Mouse (Mus musculus) hindbrain, embryonic 13.5 days (tissue): ENCODE results near the gene Rassf4. TPM values are rescaled to one million over a fixed set of nuclear protein-coding genes. Genes with fewer than 3 reads are reported as not detected.

Experiments
- ATAC-seq: fragments of 200-750 bp; cut with Nextera tagmentation; 2 replicates; pipeline ENCODE4 v1.8.0; 2017; ENCODE audit warnings: moderate TSS enrichment; ENCODE audit not compliant: low FRiP score
- H3K27ac ChIP-seq: fragments of 300-500 bp; sonication (generic); 2 replicates; pipeline ENCODE4 v1.5.1; 2015; ENCODE audit warnings: inconsistent platforms, mild to moderate bottlenecking, moderate library complexity
- H3K27me3 ChIP-seq: fragments of 300-500 bp; sonication (generic); 2 replicates; pipeline ENCODE4 v1.6.1; 2015; ENCODE audit warnings: mild to moderate bottlenecking, inconsistent platforms
- H3K36me3 ChIP-seq: fragments of 300-500 bp; sonication (generic); 2 replicates; pipeline ENCODE4 v1.6.1; 2015; ENCODE audit warnings: mild to moderate bottlenecking, inconsistent platforms
- H3K4me1 ChIP-seq: fragments of 300-500 bp; sonication (generic); replicated peaks from 2 replicates; pipeline ENCODE4 v1.6.1; 2015; ENCODE audit warnings: inconsistent platforms
- H3K4me2 ChIP-seq: fragments of 300-500 bp; sonication (generic); 2 replicates; pipeline ENCODE4 v1.6.1; 2015; ENCODE audit warnings: inconsistent platforms, mild to moderate bottlenecking, moderate library complexity
- H3K4me3 ChIP-seq: fragments of 300-500 bp; sonication (generic); 2 replicates; pipeline ENCODE4 v1.5.1; 2015; ENCODE audit warnings: mild to moderate bottlenecking, inconsistent platforms
- H3K9ac ChIP-seq: fragments of 300-500 bp; sonication (generic); 2 replicates; pipeline ENCODE4 v1.6.1; 2015; ENCODE audit warnings: mild to moderate bottlenecking, inconsistent platforms
- H3K9me3 ChIP-seq: fragments of 300-500 bp; sonication (generic); 2 replicates; pipeline ENCODE4 v1.6.1; 2016; ENCODE audit warnings: inconsistent platforms
- WGBS: fragments of 180-500 bp; shearing (Covaris S2); methylation state at CpG from one replicate; pipeline ENCODE4 v1.1.7; 2015; 5-methylcytosine and 5-hydroxymethylcytosine counted together
- polyA plus RNA-seq: library from polyadenylated mRNA; unstranded; fragments of >200 nt; fragmentation: Nextera tagmentation; extraction: Ambion mirVana; gene quantifications from 2 replicates; pipeline ENCODE4 v1.2.1, GENCODE M21; 2015

Gene Rassf4
- polyA plus RNA-seq, 1 experiment from 2014 or later: 33.3 TPM

DNA sequence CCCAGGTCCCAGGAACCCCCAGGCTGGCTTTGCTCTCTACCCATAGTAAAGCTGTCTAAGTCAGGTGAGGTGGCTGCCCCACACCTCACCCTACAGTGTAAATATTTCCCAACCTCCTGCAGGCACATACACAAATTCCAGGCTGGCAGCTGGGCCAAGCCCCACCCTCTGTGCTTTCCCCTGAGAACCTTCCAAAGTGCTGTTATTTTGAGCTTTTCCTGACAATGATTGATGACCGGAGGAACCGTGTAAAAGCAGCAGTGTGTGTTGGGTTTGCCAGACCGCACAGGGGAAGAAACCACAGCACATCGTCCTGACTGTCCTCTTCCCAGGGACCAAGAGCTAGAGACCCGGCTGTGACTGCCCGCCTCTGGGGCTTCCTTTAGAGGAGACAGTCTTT, 23.3 kb downstream of the Rassf4 start, which contains the start of gene Depp1:
Gene Depp1 (plus strand): TSS at position 204 of the 400 bp plus-strand sequence.
- Histone ChIP-seq H3K9me3 (no peaks in the 10 kb centered on the region), H3K36me3 (0 out of 2 replicates have a peak, but pooled peaks cover 14% of the 10 kb centered on the region), H3K9ac (0 out of 2 replicates have a peak within 1 kb of the TSS, but pooled peaks have one; percentile 39), H3K27ac (no peak within 1 kb of the TSS), H3K4me2 (no peak within 1 kb of the TSS), H3K27me3 (no peaks in the 10 kb centered on the region), H3K4me3 (no peak within 1 kb of the TSS), H3K4me1 (peaks cover 14% of the 10 kb centered on the region)
- WGBS: 44% methylated on average over 6 of the region's 6 CpGs
- ATAC-seq: no peak

DNA sequence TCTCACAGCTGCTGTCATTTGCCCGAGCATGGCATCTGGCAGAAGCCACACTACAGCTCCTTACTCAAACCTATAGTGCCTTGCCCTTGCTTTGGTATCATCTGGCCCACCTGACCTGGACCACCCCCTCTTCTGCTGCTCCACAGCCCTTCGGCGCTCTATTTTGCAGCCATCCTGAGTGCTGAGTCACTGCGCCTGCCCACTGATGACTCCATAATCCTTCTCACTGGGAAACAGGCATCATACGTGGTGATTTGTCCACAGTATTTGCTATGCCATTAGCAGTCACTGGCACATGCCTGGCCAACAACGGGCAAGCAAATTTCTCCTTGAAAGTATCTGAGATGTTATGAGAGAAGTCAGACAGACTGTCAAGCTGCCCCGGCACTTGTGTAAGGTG, 23.9 kb downstream of the Rassf4 start:
- 90% methylated on average over 7 of the region's 7 CpGs for WGBS
- no peak overlapping the region for H3K9ac ChIP-seq
- peaks cover 20% of the 10 kb centered on the region; the same call in 1 of the 2 replicates for H3K36me3 ChIP-seq
- ATAC-seq: no peak
- peaks cover 14% of the 10 kb centered on the region for H3K4me1 ChIP-seq
- H3K27me3 ChIP-seq: no peaks in the 10 kb centered on the region
- no peaks in the 10 kb centered on the region for H3K9me3 ChIP-seq
- H3K4me2 ChIP-seq: no peak overlapping the region
- no peak overlapping the region for H3K27ac ChIP-seq
- no peak overlapping the region for H3K4me3 ChIP-seq

DNA sequence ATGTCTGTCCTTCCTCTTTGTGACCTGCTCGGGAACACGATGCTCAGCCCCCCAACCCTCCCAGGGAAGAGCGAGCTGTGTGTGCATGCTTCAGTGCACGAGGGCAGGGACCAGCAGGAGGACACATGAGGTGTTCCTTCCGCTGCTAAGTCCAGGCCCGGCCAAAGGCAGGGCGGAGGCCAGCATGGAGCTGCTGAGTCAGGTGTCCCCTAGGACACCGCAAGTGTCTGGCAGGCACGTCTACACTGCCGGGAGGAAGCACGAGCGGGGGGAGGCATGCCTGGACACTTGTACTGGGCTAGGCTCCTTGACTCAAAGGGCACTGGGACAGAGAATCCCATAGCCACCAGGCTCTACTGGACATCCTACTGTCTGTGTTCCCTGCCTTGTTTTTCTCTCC, 26.0 kb downstream of the Rassf4 start:
- Histone ChIP-seq H3K27ac (no peak overlapping the region), H3K4me1 (peaks cover 14% of the 10 kb centered on the region), H3K4me3 (no peak overlapping the region), H3K9me3 (no peaks in the 10 kb centered on the region), H3K4me2 (no peak overlapping the region), H3K36me3 (peaks cover 26% of the 10 kb centered on the region), H3K9ac (no peak overlapping the region), H3K27me3 (no peaks in the 10 kb centered on the region)
- WGBS: 80% methylated on average over 12 of the region's 12 CpGs
- ATAC-seq: no peak

DNA sequence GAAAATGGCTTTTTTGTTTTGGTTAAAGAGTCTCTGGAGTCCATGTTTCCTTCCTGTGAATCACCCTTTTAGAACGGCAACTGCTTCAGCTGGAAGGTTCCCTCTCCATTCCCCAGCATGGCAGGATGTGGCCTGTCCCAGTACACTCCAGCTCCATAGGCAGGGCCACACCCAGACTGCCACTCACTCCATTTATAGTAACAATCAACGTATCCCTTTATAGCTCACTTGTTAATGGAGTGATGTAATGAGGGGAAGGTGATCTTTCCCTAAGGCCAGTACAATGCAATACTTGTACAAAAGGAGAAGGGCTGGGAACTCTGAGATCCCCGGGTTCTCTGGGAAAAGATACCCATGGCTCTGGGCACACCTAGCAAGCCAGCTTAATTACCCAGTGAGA, 29.4 kb downstream of the Rassf4 start:
- Histone ChIP-seq H3K4me2 (no peak overlapping the region), H3K27ac (no peak overlapping the region), H3K9ac (no peak overlapping the region), H3K27me3 (no peaks in the 10 kb centered on the region), H3K4me3 (no peak overlapping the region), H3K36me3 (peaks cover 28% of the 10 kb centered on the region), H3K4me1 (no peaks in the 10 kb centered on the region), H3K9me3 (no peaks in the 10 kb centered on the region)
- no peak for ATAC-seq
- WGBS: 72% methylated on average over 3 of the region's 3 CpGs

DNA sequence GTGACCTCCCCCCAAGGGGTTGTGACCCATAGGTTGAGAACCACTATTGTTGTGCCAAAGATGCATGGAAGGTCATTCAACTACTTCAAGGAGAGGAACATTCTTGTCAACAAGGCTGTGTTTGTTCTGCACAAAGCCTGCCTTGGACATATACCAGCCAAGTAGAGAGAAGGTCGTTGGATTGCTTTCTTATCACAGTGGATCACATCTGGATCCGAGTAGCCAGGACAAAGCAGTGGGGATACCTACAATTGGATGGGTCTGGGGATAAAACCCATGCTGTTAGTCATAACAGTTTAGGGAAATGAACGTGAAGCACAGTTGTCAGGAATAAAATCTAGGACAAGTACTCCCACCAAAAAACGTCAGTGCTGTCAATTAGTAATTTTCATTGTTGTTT, 29.9 kb downstream of the Rassf4 start:
- ATAC-seq: no peak
- Histone ChIP-seq H3K27me3 (no peaks in the 10 kb centered on the region), H3K27ac (no peak overlapping the region), H3K4me2 (no peak overlapping the region), H3K9me3 (no peaks in the 10 kb centered on the region), H3K4me3 (no peak overlapping the region), H3K9ac (no peak overlapping the region), H3K36me3 (peaks cover 28% of the 10 kb centered on the region), H3K4me1 (no peaks in the 10 kb centered on the region)
- WGBS: 51% methylated on average over 4 of the region's 4 CpGs

DNA sequence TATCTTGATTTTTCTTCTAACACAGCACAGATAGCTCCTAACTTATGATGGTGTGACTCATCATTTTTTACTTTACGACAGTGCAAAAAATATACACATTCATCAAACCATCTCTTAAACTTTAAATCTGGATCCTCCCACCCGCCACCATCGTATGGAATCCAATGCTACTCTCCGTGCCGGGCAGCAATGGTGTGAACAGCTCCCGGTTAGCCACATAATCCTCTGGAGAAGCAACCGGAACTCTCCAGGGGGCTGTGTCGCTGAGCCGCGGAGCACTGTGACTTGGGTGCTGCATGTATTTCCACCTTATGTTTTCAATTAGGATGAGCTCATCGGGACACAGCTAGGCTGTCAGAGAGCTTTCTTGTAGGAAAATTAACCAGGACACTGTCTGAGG, 30.8 kb downstream of the Rassf4 start:
- no peak for ATAC-seq
- H3K27me3 ChIP-seq: no peaks in the 10 kb centered on the region
- no peak overlapping the region for H3K4me3 ChIP-seq
- no peak overlapping the region for H3K27ac ChIP-seq
- 89% methylated on average over 11 of the region's 11 CpGs for WGBS
- no peak overlapping the region for H3K9ac ChIP-seq
- H3K4me2 ChIP-seq: no peak overlapping the region
- H3K4me1 ChIP-seq: no peaks in the 10 kb centered on the region
- H3K36me3 ChIP-seq: peaks cover 36% of the 10 kb centered on the region
- no peaks in the 10 kb centered on the region for H3K9me3 ChIP-seq

DNA sequence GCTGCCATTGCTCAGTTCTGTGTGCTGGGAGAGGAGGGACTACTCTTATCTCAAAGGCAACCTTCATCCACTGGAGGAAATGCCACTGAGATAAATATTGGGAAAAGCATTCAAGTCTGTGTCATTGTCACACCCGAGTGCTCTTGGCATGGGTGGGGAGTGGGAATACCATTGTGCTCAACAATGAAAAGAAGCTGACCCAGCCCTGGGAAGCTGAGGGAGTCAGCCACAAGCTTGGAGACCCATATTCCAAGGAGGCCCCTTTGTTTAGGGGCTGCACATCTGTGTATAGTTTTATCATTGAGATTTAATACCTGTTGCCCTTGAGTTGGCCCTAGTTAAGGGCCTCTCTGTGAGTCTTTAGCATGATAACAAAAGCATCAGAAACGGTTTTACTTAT, 34.1 kb downstream of the Rassf4 start:
- Histone ChIP-seq H3K4me2 (no peak overlapping the region), H3K9ac (no peak overlapping the region), H3K27ac (no peak overlapping the region), H3K36me3 (peaks cover 26% of the 10 kb centered on the region), H3K4me3 (no peak overlapping the region), H3K27me3 (no peaks in the 10 kb centered on the region), H3K4me1 (no peaks in the 10 kb centered on the region), H3K9me3 (no peaks in the 10 kb centered on the region)
- 60% methylated on average over 2 of the region's 2 CpGs for WGBS
- ATAC-seq: no peak

DNA sequence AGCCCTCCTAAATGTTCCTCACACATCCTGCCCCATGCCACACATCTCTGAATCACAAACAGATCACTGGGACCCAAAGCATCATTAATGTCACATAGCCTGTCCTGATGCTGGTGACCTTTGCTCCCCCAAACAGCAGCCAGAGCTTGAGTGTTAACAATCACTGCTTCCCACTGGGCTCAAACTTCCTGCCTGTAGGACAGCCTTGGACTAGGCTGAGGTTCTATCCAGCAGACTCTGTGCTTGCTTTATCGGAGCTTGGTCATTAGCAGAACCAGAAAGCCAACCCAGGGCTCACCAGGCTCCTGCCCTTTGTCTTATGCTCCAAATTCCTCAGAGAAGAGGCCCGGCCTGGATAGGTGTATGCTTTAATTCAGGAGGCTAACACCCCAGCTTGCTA, 34.9 kb downstream of the Rassf4 start:
- Histone ChIP-seq H3K9me3 (no peaks in the 10 kb centered on the region), H3K4me1 (no peaks in the 10 kb centered on the region), H3K27me3 (no peaks in the 10 kb centered on the region), H3K36me3 (peaks cover 22% of the 10 kb centered on the region; the same call in 1 of the 2 replicates), H3K27ac (no peak overlapping the region), H3K4me2 (no peak overlapping the region), H3K4me3 (no peak overlapping the region), H3K9ac (no peak overlapping the region)
- ATAC-seq: no peak
- 80% methylated on average over 2 of the region's 2 CpGs for WGBS

DNA sequence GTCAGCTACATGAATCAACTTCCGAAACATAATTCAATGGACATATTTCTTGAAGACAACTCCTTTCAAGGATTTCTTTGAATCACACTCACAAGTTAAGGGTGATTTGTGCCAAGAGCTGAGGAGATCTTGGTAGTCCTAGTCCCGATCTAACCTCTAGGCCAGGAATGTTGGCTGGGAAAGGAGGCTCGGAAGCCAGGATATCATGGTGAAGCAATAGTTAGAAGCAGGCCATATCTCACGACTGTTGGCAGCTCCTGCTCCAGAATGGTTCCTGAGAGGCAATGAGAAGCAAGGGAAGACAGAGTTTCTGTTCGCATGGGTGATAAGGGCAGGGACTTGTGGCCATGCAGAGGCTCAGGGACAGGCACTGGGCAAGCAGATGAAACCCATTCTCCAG, 36.3 kb downstream of the Rassf4 start:
- no peak for ATAC-seq
- WGBS: 92% methylated on average over 5 of the region's 5 CpGs
- no peaks in the 10 kb centered on the region for H3K4me1 ChIP-seq
- peaks cover 22% of the 10 kb centered on the region; the same call in 1 of the 2 replicates for H3K36me3 ChIP-seq
- H3K27ac ChIP-seq: no peak overlapping the region
- H3K4me2 ChIP-seq: no peak overlapping the region
- no peak overlapping the region for H3K4me3 ChIP-seq
- no peaks in the 10 kb centered on the region for H3K27me3 ChIP-seq
- H3K9ac ChIP-seq: no peak overlapping the region
- no peaks in the 10 kb centered on the region for H3K9me3 ChIP-seq

DNA sequence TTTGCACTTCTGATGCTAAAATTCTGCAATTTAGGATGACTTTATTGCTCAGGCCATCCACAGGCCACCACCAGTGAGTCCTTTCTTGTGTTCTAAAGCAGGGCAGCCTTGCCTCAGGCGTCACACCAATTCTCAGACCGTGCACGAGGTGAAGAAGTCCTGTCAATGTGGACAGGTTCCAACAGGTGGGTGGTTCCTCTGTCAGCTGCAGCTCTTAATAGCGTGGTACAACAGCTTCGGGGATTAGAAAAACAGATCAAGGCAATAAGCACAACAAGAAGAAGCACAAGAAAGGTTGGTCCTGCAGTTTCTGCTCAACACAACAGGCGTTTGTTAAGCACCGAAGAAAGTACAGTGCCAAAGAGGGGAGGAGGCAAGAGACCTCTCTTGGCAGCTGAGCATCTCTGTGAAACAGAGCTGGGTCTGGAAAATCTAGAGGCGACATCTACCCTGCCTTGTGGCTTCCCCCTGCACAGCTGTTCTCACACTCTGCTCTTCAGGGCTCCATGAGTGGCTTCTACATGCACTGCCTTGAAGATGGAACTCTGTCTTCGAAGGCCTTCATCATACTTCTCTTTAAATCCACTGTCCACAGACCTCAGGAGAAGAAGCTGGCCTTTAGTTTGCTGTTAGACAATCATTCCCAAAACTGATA, 37.0 kb downstream of the Rassf4 start:
- 88% methylated on average over 9 of the region's 9 CpGs for WGBS
- ATAC-seq: no peak
- peaks cover 22% of the 10 kb centered on the region; the same call in 1 of the 2 replicates for H3K36me3 ChIP-seq
- no peak overlapping the region for H3K27ac ChIP-seq
- no peak overlapping the region for H3K9ac ChIP-seq
- no peaks in the 10 kb centered on the region for H3K27me3 ChIP-seq
- no peak overlapping the region for H3K4me3 ChIP-seq
- no peaks in the 10 kb centered on the region for H3K9me3 ChIP-seq
- no peak overlapping the region for H3K4me2 ChIP-seq
- no peaks in the 10 kb centered on the region for H3K4me1 ChIP-seq

DNA sequence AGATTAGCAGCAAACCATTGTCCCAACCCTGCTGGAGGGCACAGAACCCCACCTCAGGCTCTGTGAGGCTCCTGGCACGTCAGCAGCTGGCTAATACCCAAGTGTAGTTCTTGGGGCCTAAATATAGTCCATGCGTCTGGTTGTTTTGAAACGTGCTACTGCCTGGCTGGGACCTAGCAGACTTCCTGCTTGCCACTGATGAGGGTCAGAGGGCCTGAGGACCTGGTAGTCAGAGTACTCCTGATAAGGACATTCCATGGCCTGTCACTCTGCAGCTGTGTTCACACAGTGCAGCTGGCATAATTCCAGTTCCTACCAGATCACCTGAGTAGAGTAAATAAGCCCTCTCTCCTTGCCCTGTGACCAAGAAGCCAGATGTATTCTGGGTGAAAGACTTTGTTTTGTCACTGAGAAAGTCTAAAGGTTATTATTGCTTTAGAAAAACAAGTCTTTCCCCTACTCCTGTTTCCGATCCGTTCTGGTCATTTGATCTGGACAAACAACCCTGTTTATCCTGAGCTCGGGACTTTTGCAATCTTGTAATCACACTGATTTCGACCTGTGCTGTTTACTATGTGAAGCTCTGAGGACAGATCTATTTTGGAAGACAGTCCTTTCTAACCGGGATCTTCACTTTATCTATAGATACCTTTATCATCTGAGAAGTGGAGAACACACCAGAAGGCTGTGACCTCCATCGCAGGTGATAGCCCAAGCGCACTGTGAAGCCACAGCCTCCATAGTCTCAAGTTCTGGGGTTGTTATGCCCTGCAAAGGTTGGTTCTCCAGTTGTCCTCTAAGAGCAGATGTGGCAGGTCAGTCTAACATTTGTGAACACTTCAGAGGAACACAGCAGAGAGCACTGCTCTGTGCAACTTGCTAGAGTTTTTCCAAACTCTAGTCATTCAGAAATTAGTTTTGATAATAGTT, 38.2 kb downstream of the Rassf4 start:
- ATAC-seq: no peak
- no peak overlapping the region for H3K27ac ChIP-seq

DNA sequence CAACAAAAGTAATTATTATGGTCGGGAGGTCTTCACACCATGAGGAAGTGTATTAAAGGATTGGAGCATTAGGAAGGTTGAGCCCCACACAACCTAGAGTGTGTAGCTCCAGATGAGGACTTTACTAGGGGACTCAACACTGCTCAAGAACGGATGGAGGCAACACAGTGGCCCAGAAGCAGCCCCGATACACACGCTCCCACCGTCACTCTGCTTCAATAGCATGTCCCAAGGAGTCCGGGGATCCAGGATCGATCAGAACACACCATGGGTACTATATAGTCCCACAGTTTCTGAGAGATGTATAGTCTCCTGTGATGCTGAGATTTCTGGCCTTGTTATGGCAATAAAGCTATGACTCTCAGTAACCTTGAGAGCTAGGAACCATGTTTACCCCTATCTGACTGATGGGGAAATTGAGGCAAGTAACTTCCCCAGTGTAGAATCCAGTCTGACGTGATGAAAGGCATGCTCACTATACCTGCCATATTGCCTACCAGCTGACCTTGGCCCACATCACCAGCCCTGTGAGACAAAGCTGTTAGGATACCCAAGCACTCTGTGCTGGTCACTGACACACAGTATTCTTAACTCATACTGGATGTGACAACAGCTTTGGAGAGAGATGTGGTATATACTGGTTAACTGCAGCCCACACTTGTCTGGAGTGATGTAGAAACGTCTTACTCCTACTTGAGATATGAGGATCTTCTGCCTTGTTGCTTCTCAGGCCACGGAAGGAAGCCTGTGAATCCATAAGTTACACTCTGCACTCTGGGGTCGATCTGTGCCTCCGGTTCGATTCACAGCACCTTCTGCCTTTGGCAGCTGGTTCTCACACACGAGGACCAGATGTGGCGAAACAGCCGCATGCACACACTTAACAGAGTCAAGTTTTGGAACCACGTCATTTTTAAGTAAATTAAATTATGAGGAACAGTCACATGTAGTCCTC, 39.7 kb downstream of the Rassf4 start:
- no peak for ATAC-seq
- WGBS: 93% methylated on average over 17 of the region's 17 CpGs
- no peaks in the 10 kb centered on the region for H3K27me3 ChIP-seq

More for the DNA sequence above, 38.2 kb downstream of the Rassf4 start:
- Histone ChIP-seq H3K9ac (no peak overlapping the region), H3K9me3 (no peaks in the 10 kb centered on the region), H3K4me3 (no peak overlapping the region), H3K4me2 (no peak overlapping the region), H3K4me1 (no peaks in the 10 kb centered on the region), H3K36me3 (peaks cover 21% of the 10 kb centered on the region; the same call in 1 of the 2 replicates), H3K27me3 (no peaks in the 10 kb centered on the region)
- WGBS: 73% methylated on average over 10 of the region's 10 CpGs

More for the DNA sequence above, 39.7 kb downstream of the Rassf4 start:
- H3K4me3 ChIP-seq: no peak overlapping the region
- H3K4me2 ChIP-seq: no peak overlapping the region
- H3K36me3 ChIP-seq: peaks cover 19% of the 10 kb centered on the region; the same call in 1 of the 2 replicates
- H3K9ac ChIP-seq: no peak overlapping the region
- H3K27ac ChIP-seq: no peak overlapping the region
- H3K4me1 ChIP-seq: peaks cover 11% of the 10 kb centered on the region
- no peaks in the 10 kb centered on the region for H3K9me3 ChIP-seq
